Mouse (Mus musculus) Muller cell, postnatal 12 days (primary cell): ENCODE measurements around the gene Rnf181.
A peak's percentile ranks its signal among the peaks of the same experiment; 100 is the strongest.

Experiments
- DNase-seq: peaks from one replicate; pipeline ENCODE4 v3.0.0-alpha.2; 2015; ENCODE audit errors: inconsistent ontology term

The Rnf181 gene

GRCm38 (mm10) chr6:72366844-72367443 lies at the start of gene Rnf181:
Gene Rnf181 (minus strand): TSS chr6:72366956.
- no peak for DNase-seq

GRCm38 (mm10) chr6:72415964-72416772 lies 49.4 kb upstream of the Rnf181 start:
- no peak for DNase-seq

- no peak for DNase-seq
Observed at GRCm38 (mm10) chr6:72415181-72415580, 48.4 kb upstream of the Rnf181 start.

GRCm38 (mm10) chr6:72414076-72414756 lies 47.5 kb upstream of the Rnf181 start, which contains the start of gene Ggcx:
Gene Ggcx (plus strand): TSS chr6:72414308.
- DNase-seq, result peak; percentile 96

GRCm38 (mm10) chr6:72410518-72410917 lies 43.8 kb upstream of the Rnf181 start:
- no peak for DNase-seq

GRCm38 (mm10) chr6:72410003-72410402 lies 43.2 kb upstream of the Rnf181 start:
- no peak for DNase-seq

GRCm38 (mm10) chr6:72409567-72409966 lies 42.8 kb upstream of the Rnf181 start:
- peak; percentile 42 for DNase-seq

- peak; percentile 91 for DNase-seq
Observed at GRCm38 (mm10) chr6:72407119-72407518, 40.4 kb upstream of the Rnf181 start.

- DNase-seq, result no peak
Observed at GRCm38 (mm10) chr6:72405356-72405755, 38.6 kb upstream of the Rnf181 start.

GRCm38 (mm10) chr6:72401875-72402274 lies 35.1 kb upstream of the Rnf181 start:
- peak; percentile 66 for DNase-seq

GRCm38 (mm10) chr6:72399967-72400366 lies 33.2 kb upstream of the Rnf181 start:
- DNase-seq, result no peak

GRCm38 (mm10) chr6:72396837-72397251 lies 30.1 kb upstream of the Rnf181 start:
- DNase-seq, result peak; percentile 19

- DNase-seq, result no peak
Observed at GRCm38 (mm10) chr6:72392341-72392740, 25.6 kb upstream of the Rnf181 start.

GRCm38 (mm10) chr6:72390795-72391521 lies 24.2 kb upstream of the Rnf181 start:
- peak; percentile 27 for DNase-seq

GRCm38 (mm10) chr6:72389941-72390771 lies 23.4 kb upstream of the Rnf181 start, which contains the start of gene Vamp8:
Gene Vamp8 (minus strand): TSS chr6:72390703.
- peak; percentile 93 for DNase-seq

GRCm38 (mm10) chr6:72389471-72389940 lies 22.8 kb upstream of the Rnf181 start:
- DNase-seq, result no peak

- DNase-seq, result no peak
Observed at GRCm38 (mm10) chr6:72388791-72389329, 22.1 kb upstream of the Rnf181 start.

GRCm38 (mm10) chr6:72388266-72388665 lies 21.5 kb upstream of the Rnf181 start:
- DNase-seq, result no peak

- DNase-seq, result peak; percentile 66
Observed at GRCm38 (mm10) chr6:72387816-72388215, 21.1 kb upstream of the Rnf181 start.

- DNase-seq, result no peak
Observed at GRCm38 (mm10) chr6:72386561-72386960, 19.8 kb upstream of the Rnf181 start.
